Mouse (Mus musculus) macrophage (primary cell): ENCODE data around the gene Macrod2. TPM values are rescaled to one million over a fixed set of nuclear protein-coding genes. Genes with fewer than 3 reads are reported as not detected.

Source experiments
- H3K27ac ChIP-seq: fragments of 350-480 bp; formaldehyde crosslinking; 2 replicates; pipeline ENCODE4 v1.9.0; 2021
- H3K36me3 ChIP-seq: fragments of 350-480 bp; formaldehyde crosslinking; 2 replicates; pipeline ENCODE4 v1.9.0; 2021; ENCODE audit errors: inconsistent target
- H3K4me3 ChIP-seq: fragments of 350-480 bp; formaldehyde crosslinking; 2 replicates; pipeline ENCODE4 v1.9.0; 2021; ENCODE audit errors: inconsistent target
- H3K79me2 ChIP-seq: fragments of 350-480 bp; formaldehyde crosslinking; 2 replicates; pipeline ENCODE4 v1.9.0; 2021; ENCODE audit errors: inconsistent target
- WGBS: methylation state at CpG from one replicate; pipeline ENCODE4 v1.1.7; 2026; ENCODE audit warnings: inconsistent platforms; ENCODE audit not compliant: missing documents; 5-methylcytosine and 5-hydroxymethylcytosine counted together
- polyA plus RNA-seq: library from polyadenylated mRNA; stranded (reverse); fragments of 250-400 nt; gene quantifications from 3 replicates; pipeline ENCODE4 v1.2.4, GENCODE M21; 2018; ENCODE audit warnings: inconsistent platforms

Gene Macrod2
- polyA plus RNA-seq, 1 experiment from 2014 or later = 0.59 TPM

DNA sequence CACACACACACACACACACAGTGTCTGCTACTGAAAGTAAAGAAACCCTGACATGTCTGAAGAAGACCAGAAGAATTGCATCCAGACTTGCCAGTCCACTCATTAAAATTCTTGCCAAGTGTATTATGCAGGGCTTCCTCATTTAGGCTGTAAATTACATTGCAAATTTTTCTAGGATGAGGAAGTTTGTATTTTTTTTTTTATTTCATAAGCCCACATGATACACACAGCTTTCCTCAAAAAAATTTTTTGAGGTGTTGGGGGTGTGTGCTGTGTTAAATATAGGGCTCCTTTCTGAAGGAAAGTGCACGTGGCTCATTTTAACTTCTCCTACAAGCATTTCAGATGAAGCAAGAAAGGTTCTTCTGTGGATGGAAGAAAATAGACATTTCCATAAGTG lies 613.3 kb downstream of the Macrod2 start:
- Histone ChIP-seq H3K36me3 (no peaks in the 10 kb centered on the region), H3K27ac (no peak overlapping the region)
- 9% methylated on average over 1 of the region's 1 CpGs for WGBS

GRCm38 (mm10) chr2:141013443-141014165 lies 618.5 kb downstream of the Macrod2 start:
- Histone ChIP-seq H3K36me3 (no peaks in the 10 kb centered on the region), H3K4me3 (no peak overlapping the region), H3K79me2 (no peaks in the 10 kb centered on the region), H3K27ac (no peak overlapping the region)
- 81% methylated on average over 8 of the region's 8 CpGs for WGBS

More for the DNA sequence above, 613.3 kb downstream of the Macrod2 start:
- Histone ChIP-seq H3K4me3 (no peak overlapping the region), H3K79me2 (no peaks in the 10 kb centered on the region)

- Histone ChIP-seq H3K27ac (no peak overlapping the region), H3K36me3 (no peaks in the 10 kb centered on the region), H3K79me2 (no peaks in the 10 kb centered on the region), H3K4me3 (no peak overlapping the region)
- WGBS = 93% methylated on average over 4 of the region's 4 CpGs
Observed at GRCm38 (mm10) chr2:141022971-141023370, 627.9 kb downstream of the Macrod2 start.

DNA sequence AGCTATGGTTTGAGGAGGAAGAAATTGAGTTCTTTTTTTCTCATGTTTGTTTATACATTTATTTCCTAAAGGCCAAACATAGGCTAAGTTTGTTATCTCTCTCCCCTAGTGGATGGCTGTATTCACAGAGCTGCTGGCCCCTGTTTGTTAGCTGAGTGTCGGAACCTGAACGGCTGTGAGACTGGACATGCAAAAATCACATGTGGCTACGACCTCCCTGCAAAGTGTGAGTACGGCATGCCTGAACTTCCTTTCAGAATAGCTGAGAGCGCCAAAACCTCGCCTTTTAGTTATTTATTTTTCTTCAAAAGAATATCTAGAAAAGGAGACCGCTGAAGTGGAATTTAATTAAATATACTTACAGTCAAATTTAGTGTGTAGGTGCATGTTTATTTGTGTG lies 628.8 kb downstream of the Macrod2 start:
- no peaks in the 10 kb centered on the region for H3K36me3 ChIP-seq
- no peak overlapping the region for H3K4me3 ChIP-seq
- H3K27ac ChIP-seq = no peak overlapping the region
- H3K79me2 ChIP-seq = no peaks in the 10 kb centered on the region
- WGBS = 88% methylated on average over 7 of the region's 7 CpGs

DNA sequence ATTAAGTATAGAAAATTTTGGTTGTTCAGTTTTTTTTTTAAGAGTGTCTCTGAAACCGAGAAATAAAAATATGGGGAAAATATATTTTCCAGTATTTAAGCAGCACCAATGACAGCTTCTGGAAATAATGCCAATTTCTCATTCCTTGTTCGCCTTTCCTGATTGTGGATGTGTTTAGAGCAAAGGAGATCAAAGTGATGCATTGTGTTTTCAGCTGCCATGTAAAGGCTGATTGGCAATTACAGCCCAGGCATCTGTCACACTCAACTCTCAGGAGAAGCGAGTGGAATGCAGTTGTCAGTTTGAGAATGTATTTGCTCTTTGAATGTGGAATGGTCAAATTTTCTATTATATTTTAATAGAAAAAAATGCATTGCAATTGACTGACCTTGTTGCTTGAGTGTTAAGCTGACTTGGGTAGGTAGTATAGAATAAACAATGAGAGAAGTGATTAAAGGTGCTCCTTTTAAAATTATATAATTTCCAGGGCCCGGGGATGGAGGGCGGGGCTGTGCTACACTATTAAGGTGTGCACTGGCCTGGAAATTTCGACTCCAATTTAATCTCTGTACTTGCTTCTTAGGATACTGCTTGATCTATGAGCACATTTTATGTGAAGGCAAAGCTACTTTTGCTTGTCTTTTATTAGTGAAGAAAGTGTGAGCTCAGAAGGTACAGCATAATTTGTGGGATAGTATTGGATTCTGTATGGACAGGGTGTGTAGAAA lies 629.4 kb downstream of the Macrod2 start:
- H3K36me3 ChIP-seq = no peaks in the 10 kb centered on the region
- H3K4me3 ChIP-seq = no peak overlapping the region
- no peak overlapping the region for H3K27ac ChIP-seq
- H3K79me2 ChIP-seq = no peaks in the 10 kb centered on the region
- 98% methylated on average over 6 of the region's 6 CpGs for WGBS

DNA sequence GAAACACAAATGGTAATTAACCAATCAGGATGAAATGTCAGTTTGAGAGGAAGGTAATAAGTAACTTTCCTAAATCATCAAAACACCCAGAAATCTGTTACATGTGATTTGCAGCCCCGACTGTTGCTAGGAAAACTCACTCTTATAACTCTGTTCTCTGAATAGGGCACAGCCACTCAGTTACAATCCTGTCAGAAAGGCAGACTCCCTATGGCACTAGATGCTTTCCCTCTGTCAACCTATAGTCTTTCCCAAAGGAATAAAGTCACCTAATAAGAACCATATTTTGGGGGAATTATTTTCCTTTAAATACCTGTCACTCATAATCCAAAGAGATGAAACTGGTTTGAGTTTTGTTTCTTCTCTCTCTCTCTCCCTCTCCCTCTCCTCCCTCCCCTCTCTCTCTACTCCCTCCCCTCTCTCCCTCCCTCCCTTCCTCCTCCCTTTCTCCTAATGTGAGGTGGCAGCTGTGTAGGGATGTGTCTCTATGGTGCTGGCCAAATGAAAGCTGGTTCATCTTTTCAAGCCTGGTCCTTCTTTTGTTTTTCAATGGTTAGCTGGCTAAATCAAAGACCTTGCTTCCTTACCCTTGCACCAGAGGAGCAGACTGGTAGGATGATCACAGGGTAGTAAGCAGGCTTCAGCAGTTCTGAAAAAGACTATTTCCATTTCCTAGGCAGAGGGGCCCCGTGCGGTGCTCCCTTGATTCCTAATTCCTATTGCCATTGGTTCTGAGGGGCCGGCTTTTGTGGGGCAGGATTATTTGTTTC lies 661.8 kb downstream of the Macrod2 start:
- H3K36me3 ChIP-seq = no peaks in the 10 kb centered on the region
- H3K27ac ChIP-seq = no peak overlapping the region
- H3K79me2 ChIP-seq = no peaks in the 10 kb centered on the region
- 54% methylated on average over 4 of the region's 4 CpGs for WGBS
- no peak overlapping the region for H3K4me3 ChIP-seq

DNA sequence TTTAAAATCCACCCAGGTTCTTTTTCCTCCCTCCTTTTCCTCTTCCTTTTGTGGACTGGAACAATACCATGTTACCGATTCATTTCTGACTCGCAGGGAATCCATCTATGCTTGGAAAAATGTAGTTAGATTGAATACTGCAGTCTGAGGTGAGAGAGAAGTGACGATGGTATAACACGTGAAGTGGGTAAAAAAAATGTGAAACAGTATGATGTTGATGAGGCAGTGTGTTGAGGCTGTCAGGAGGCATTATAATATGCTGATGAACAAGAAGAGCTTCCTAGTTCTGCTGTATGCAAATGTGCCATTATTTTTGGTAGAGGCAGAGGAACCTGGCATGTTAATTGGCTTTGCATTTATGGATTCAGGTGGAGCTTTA lies 662.3 kb downstream of the Macrod2 start:
- WGBS = 64% methylated on average over 4 of the region's 4 CpGs

DNA sequence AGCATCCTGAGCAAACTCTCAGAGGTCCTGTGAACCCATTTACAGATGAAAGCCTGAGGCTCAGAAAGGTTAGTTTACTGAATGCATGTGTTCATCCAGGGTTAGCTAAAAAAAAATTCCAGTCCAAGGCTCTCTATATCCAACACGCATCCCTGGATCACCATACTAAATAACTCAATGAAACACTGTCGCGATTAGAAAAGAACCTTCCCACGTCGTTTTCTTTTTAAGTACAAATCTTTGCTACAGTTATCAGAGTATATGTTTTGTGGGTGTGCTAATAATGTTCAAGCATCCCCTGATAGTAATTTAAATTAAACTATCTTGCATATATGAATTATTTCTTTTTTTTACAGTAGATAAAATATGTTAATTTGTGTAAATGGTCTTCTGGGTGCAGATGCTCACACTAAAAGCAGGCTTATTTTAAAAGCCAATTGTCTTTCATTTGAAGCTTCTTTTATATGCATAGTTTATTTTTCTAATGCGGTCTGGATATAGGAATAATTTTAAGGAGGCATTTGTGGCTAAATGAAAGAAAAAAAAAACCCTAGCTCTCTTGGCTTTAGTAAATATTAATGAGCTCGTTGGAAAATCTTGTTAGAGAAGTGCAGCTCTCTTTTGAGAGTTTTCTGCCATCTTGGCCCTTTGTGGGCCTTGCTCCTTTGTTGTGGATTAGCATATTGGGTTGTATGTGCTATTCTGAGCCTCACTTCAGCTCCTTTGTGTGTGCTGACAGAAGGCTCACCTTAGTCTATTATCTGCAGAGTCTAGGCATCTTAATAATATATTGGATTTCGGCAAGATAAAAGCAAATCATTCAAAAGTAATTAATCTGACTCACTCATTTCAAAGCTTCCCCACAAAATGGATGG lies 679.1 kb downstream of the Macrod2 start:
- no peaks in the 10 kb centered on the region for H3K36me3 ChIP-seq
- no peaks in the 10 kb centered on the region for H3K79me2 ChIP-seq
- H3K27ac ChIP-seq = no peak overlapping the region
- H3K4me3 ChIP-seq = no peak overlapping the region
- WGBS = 92% methylated on average over 8 of the region's 8 CpGs

More for the DNA sequence above, 662.3 kb downstream of the Macrod2 start:
- Histone ChIP-seq H3K27ac (no peak overlapping the region), H3K79me2 (no peaks in the 10 kb centered on the region), H3K4me3 (no peak overlapping the region), H3K36me3 (no peaks in the 10 kb centered on the region)

DNA sequence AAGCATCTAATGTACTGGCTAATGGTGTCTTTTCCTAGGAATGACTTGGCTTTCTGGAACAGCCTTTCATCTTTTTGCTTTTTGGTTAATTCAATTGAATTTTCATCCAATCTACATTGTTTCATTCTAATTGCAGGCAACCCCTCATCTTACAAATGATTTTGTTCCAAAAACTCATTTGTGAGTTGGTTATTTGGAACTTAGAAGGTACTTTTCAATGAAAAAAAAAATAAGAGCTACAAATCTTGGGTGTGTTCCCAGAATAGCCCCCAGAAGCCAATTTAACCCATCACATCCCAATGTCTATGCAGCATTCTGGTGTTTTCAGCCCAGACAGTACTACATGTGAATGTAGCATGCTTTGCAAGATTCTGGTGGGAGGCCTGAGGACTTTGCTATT lies 683.1 kb downstream of the Macrod2 start:
- no peak overlapping the region for H3K27ac ChIP-seq
- no peaks in the 10 kb centered on the region for H3K79me2 ChIP-seq
- H3K36me3 ChIP-seq = no peaks in the 10 kb centered on the region
- no peak overlapping the region for H3K4me3 ChIP-seq

GRCm38 (mm10) chr2:141091320-141091719 lies 696.2 kb downstream of the Macrod2 start:
- 89% methylated on average over 3 of the region's 3 CpGs for WGBS
- Histone ChIP-seq H3K79me2 (no peaks in the 10 kb centered on the region), H3K36me3 (no peaks in the 10 kb centered on the region), H3K27ac (no peak overlapping the region), H3K4me3 (no peak overlapping the region)

- Histone ChIP-seq H3K36me3 (no peaks in the 10 kb centered on the region), H3K4me3 (no peak overlapping the region), H3K79me2 (no peaks in the 10 kb centered on the region), H3K27ac (no peak overlapping the region)
- WGBS = 93% methylated on average over 1 of the region's 1 CpGs
Observed at GRCm38 (mm10) chr2:141117579-141117978, 722.5 kb downstream of the Macrod2 start.

DNA sequence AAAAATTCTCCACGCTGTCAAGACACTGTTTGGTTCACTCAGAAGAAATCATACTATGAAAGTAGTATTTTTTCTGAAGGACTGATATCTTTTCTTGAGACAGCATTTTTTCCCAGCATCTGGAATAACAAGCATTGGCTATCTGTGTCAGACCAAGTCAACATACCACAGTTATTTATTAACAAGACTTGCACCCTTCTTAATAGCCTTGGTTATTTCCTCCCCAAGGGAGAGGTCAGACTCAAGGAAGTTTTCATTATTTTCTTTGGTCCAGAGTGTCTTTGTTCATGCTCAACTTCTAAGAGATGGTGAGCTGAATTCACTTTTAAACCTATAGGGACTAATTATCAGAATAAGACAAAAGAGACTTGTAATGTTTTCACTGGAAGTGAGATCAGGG lies 728.8 kb downstream of the Macrod2 start:
- Histone ChIP-seq H3K79me2 (no peaks in the 10 kb centered on the region), H3K27ac (no peak overlapping the region), H3K36me3 (no peaks in the 10 kb centered on the region), H3K4me3 (no peak overlapping the region)
- WGBS = 73% methylated on average over 1 of the region's 1 CpGs

DNA sequence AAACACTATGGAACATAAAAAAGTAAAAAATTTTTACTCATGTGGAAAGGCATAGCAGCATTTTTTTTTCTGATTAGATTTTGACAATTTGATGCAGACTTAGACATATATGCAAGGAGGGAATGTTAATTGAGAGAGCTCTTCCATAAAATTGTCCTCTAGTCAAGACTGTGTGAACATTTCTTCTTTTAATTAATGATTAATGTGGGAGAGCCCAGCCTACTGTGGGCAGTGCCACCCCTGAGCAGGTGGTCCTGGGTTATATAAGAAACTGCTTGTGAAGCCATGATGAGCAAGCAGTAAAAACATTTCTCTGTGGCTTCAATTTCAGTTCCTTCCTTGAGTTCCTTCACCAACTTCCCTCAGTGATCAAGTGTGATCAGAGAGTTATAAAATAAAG lies 730.5 kb downstream of the Macrod2 start:
- no peaks in the 10 kb centered on the region for H3K36me3 ChIP-seq
- no peak overlapping the region for H3K4me3 ChIP-seq
- H3K79me2 ChIP-seq = no peaks in the 10 kb centered on the region
- H3K27ac ChIP-seq = no peak overlapping the region

DNA sequence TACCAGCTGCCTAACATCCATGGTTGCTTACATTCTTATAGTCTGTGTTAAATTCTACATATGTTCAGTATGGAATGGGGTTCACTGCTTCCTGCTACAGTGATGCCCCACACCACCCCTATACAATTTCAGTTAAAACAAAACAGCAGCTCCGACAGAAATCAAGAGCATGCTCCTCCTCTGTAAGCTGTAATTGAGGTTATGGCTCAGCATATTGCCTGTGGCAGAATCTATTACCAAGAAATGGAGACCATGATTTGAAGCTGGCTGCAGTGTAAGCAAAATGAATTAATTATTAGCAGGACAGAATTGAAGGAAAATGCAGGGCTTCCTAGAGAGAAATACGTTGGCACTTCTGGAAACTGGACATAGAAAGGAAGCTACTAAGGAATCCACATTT lies 747.2 kb downstream of the Macrod2 start:
- 74% methylated on average over 2 of the region's 2 CpGs for WGBS
- Histone ChIP-seq H3K36me3 (no peaks in the 10 kb centered on the region), H3K4me3 (no peak overlapping the region), H3K27ac (no peak overlapping the region), H3K79me2 (no peaks in the 10 kb centered on the region)
